Mouse (Mus musculus) neutrophil, adult 59 days (primary cell): ENCODE measurements around the gene Fam25c. TPM values are rescaled to one million over a fixed set of nuclear protein-coding genes. Genes with fewer than 3 reads are reported as not detected.

Experiments
- total RNA-seq, 2 experiments: library from RNA; stranded (reverse); gene quantifications; 1 replicate in 1 of 2; 2 replicates in 1 of 2; pipeline ENCODE4 v1.2.4; 2023

Fam25c gene
- total RNA-seq, result not detected

DNA sequence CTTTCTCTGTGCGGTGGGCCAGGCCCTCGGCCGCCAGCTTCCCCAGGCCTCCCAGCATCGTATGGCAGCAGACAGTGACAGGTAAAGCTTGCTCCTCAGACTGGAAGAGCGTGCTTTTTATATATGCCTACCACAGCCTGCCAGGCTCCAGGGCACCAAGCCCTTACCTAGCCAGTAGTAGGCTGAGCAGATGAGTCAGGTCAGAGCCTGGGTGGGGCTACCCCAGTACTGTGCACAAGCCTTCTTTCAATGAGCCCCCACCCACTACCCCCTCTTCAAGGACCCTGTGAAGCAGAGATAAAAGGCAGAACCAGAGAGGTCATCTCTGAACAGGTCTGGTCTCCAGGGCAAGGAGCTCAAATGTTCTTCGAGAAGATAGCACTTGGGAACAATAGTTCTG lies at the start of gene Fam25c:
TSS of gene Fam25c (minus strand) at position 133 of the 400 bp plus-strand sequence.

DNA sequence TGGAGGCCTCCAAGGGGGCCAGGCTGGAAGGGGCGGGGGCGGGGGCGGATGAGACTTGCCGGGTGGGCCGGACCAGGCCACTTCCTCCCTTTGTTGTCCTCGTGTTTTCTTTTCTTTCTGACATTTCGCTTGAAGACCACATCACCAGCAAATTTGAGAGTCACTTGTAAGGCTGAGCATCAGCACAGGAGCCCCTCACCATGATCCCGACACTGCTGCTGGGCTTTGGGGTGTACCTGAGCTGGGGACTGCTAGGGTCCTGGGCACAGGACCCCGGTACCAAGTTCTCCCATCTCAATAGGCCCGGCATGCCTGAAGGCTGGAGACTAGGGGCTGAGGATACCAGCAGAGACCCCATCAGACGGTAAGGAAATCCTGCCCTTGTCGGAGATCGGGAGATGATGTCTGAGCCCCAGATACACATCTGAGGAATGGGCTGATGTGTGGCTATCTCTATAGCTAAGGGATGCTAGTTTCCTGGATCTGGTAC lies 20.2 kb upstream of the Fam25c start, which contains the start of gene Mmrn2:
TSS of gene Mmrn2 (plus strand) at position 51 of the 490 bp plus-strand sequence.

DNA sequence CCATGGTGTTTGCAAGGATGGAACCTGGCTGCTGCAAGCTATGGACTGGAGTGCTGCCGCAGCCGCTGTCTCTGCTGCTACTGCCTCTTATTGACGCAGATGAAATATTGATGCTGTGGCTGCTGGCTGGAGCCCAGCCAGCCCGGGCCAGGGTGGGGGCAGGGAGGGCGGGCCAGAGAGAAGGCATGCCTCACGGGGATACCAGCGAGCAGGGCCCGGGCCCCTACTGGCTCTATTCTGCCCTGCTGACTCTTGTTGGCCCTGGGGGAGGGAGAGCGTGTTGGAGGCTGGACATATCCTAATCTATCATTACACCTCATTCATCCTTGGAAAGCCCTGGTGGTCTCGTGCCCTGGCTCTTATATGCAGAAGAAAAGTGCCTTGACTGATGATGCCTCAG lies 19.3 kb upstream of the Fam25c start, which contains the start of gene Sncg:
TSS of gene Sncg (minus strand) at position 213 of the 400 bp plus-strand sequence.

DNA sequence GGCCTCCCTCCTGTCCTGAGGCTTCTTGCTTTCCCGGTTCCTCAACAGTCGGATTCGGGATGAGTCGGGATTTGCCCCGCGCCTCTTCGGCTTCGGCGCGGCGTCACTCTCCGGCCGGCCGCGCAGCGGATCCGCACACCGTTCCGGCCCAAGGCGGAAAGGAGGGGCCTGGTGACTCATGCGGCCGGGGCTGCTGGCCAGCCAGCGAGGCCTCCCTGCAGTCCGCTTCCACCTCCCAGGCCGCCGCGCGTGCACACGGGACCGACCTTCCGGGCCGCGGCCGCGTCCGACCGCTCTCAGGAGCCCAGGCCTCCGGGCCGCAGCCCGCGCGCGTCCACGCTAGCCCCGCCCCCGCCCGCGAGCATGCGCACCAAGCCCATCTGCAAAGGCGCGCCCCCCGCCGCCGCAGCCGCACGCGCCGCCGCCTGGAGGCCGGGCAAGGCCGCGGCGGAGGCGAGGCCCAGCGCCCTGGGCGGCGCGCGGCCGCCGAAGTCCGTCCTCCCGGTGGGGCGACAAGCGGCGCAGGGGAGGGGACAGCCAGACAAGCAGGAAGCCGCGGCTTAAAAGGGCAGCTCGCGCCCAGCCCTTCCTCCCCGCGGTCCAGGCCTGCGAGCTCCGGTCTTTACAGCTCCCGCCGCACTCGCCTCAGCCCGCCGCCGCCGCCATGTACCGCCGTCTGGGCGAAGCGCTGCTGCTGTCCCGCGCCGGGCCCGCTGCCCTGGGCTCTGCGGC lies 44.8 kb downstream of the Fam25c start, which contains the start of the genes Shld2 and Glud1:
TSS of gene Shld2 (minus strand) at position 260 of the 732 bp plus-strand sequence.
TSS of gene Glud1 (plus strand) at position 494 of the 732 bp plus-strand sequence.

Other genes starting within 250 kb of the Fam25c start
- not detected for gene Npy4r, start 202.9 kb downstream of the Fam25c start, total RNA-seq
- not detected for gene Gprin2, start 153.8 kb downstream of the Fam25c start, total RNA-seq
- gene Syt15, start 135.8 kb downstream of the Fam25c start, total RNA-seq, result not detected
- 10 to 100 TPM in 1 of 2 experiments, 1 to 10 TPM in 1; 8.3 to 10.7 TPM for gene Shld2, start 44.9 kb downstream of the Fam25c start, total RNA-seq
- 100 to 1,000 TPM; 205 to 247 TPM for gene Glud1, start 44.7 kb downstream of the Fam25c start, total RNA-seq
- gene Sncg, start 19.4 kb upstream of the Fam25c start, total RNA-seq, result not detected
- under 1 TPM; 0.15 to 0.24 TPM for gene Mmrn2, start 20.0 kb upstream of the Fam25c start, total RNA-seq
- 10 to 100 TPM in 1 of 2 experiments, 1 to 10 TPM in 1; 9.8 to 17.8 TPM for gene Bmpr1a, start 147.9 kb upstream of the Fam25c start, total RNA-seq
- gene 9230112D13Rik, start 167.4 kb upstream of the Fam25c start, total RNA-seq, result not detected
- under 1 TPM in 1 of 2 experiments, not detected in 1; 0.33 TPM for gene Ldb3, start 233.2 kb upstream of the Fam25c start, total RNA-seq
- gene Opn4, start 244.7 kb upstream of the Fam25c start, total RNA-seq, result not detected